Mouse (Mus musculus) heart, embryonic 16.5 days (tissue): Measurements from ENCODE around the gene Zfp668. TPM values are rescaled to one million over a fixed set of nuclear protein-coding genes. Genes with fewer than 3 reads are reported as not detected.

ENCODE experiments used
- ATAC-seq: fragments of 200-750 bp; cut with Nextera tagmentation; replicated peaks from 2 replicates; pipeline ENCODE4 v1.8.0; 2017; ENCODE audit warnings: moderate number of reproducible peaks; ENCODE audit not compliant: insufficient read depth, low FRiP score; ENCODE audit errors: extremely low read depth
- H3K27ac ChIP-seq: fragments of 300-500 bp; sonication (generic); 2 replicates; pipeline ENCODE4 v1.5.1; 2014; ENCODE audit warnings: mild to moderate bottlenecking, low read length, control low read depth, moderate library complexity
- H3K27me3 ChIP-seq: fragments of 300-500 bp; sonication (generic); 2 replicates; pipeline ENCODE4 v1.6.1; 2014; ENCODE audit warnings: low read length, mixed read lengths; ENCODE audit not compliant: control insufficient read depth, insufficient read depth
- H3K36me3 ChIP-seq: fragments of 300-500 bp; sonication (generic); 2 replicates; pipeline ENCODE4 v1.6.1; 2014; ENCODE audit not compliant: control insufficient read depth, insufficient read depth
- H3K4me1 ChIP-seq: fragments of 300-500 bp; sonication (generic); 2 replicates; pipeline ENCODE4 v1.6.1; 2014; ENCODE audit warnings: low read length, mixed read lengths; ENCODE audit not compliant: control insufficient read depth, insufficient read depth
- H3K4me2 ChIP-seq: fragments of 300-500 bp; sonication (generic); 2 replicates; pipeline ENCODE4 v1.6.1; 2014; ENCODE audit warnings: low read depth, mild to moderate bottlenecking, control low read depth, low read length
- H3K4me3 ChIP-seq: fragments of 300-500 bp; sonication (generic); 2 replicates; pipeline ENCODE4 v1.5.1; 2014; ENCODE audit warnings: mild to moderate bottlenecking, control low read depth, low read length
- H3K9ac ChIP-seq: fragments of 300-500 bp; sonication (generic); 2 replicates; pipeline ENCODE4 v1.6.1; 2014; ENCODE audit warnings: low read length, control low read depth
- H3K9me3 ChIP-seq: fragments of 300-500 bp; sonication (generic); replicated peaks from 2 replicates; pipeline ENCODE4 v1.6.1; 2016; ENCODE audit warnings: low read length; ENCODE audit not compliant: control insufficient read depth
- WGBS: fragments of 180-500 bp; shearing (Covaris S2); extraction: QIAGEN DNeasy Blood & Tissue Kit; methylation state at CpG from one replicate; pipeline ENCODE4 v1.1.7; 2014; 5-methylcytosine and 5-hydroxymethylcytosine counted together
- polyA plus RNA-seq: library from polyadenylated mRNA; unstranded; fragments of >200 nt; fragmentation: Nextera tagmentation; extraction: Ambion mirVana; gene quantifications from 2 replicates; pipeline ENCODE4 v1.2.1, GENCODE M21; 2015

Gene Zfp668
- polyA plus RNA-seq, 1 experiment from 2014 or later: 10.4 TPM

DNA sequence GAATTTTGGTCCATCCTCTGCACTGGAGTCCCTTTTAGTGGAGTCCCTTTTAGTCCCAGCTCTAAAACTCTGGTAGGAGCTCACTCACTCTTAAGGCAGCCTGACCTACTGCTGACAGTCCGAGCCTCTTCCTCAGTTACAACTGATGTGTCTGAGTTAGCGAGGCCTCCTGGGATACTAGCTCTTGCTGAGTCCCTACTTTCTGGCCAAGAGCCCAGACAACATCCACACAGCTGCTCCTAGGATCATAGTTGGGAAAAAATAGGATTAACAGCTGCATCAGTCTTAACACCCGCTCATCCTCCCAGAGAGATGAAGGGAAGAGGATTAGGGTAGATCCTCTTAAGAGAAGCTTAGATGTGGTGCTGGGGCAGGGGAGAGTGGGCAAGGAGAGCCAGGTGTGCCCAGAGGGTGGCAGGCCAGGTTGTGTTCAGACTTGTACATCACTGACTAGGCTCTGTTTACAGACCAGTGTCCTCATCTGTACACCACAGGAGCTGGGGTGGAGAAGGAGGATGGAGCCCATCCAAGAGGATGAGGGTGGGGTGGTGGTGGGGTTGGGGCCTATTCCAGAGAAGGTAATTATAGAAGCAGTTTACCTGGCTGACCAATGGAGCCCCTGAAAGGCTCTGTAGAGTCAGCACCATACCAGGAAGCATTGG is 7.3 kb downstream of the Zfp668 start:
- H3K27me3 ChIP-seq: no peaks in the 10 kb centered on the region
- H3K4me1 ChIP-seq: peaks cover 8% of the 10 kb centered on the region
- H3K9me3 ChIP-seq: no peaks in the 10 kb centered on the region
- H3K4me3 ChIP-seq: no peak overlapping the region
- H3K27ac ChIP-seq: 0 out of 2 replicates have a peak overlapping the region, but pooled peaks have one; percentile 9
- WGBS: 45% methylated on average over 3 of the region's 3 CpGs
- no peak overlapping the region for H3K4me2 ChIP-seq
- no peak for ATAC-seq
- 0 out of 2 replicates have a peak overlapping the region, but pooled peaks have one; percentile 7 for H3K9ac ChIP-seq
- peaks cover 22% of the 10 kb centered on the region for H3K36me3 ChIP-seq

DNA sequence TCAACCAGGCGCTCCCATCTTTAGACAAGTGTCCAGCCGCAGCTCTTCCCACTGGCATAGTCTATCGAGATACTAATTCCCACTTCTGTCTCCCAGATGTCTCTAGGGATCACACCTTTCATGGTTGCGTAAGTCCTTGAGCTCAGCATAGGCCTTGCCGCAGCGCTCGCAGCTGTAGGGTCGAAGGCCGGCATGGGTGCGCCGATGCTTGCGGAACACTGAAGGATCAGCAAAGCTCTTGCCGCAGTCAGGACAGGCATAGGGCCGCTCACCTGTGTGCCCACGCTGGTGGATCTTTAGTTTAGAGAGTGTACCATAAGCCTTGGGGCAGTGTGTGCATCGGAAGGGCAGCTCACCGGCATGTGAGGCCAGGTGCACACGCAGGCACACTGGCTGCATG is 9.0 kb downstream of the Zfp668 start:
- WGBS: 95% methylated on average over 18 of the region's 18 CpGs
- H3K4me1 ChIP-seq: peaks cover 4% of the 10 kb centered on the region; the same call in 1 of the 2 replicates
- ATAC-seq: no peak
- no peaks in the 10 kb centered on the region for H3K27me3 ChIP-seq
- H3K27ac ChIP-seq: no peak overlapping the region
- H3K9ac ChIP-seq: no peak overlapping the region
- peaks cover 22% of the 10 kb centered on the region for H3K36me3 ChIP-seq
- H3K4me2 ChIP-seq: no peak overlapping the region
- no peaks in the 10 kb centered on the region for H3K9me3 ChIP-seq
- no peak overlapping the region for H3K4me3 ChIP-seq

DNA sequence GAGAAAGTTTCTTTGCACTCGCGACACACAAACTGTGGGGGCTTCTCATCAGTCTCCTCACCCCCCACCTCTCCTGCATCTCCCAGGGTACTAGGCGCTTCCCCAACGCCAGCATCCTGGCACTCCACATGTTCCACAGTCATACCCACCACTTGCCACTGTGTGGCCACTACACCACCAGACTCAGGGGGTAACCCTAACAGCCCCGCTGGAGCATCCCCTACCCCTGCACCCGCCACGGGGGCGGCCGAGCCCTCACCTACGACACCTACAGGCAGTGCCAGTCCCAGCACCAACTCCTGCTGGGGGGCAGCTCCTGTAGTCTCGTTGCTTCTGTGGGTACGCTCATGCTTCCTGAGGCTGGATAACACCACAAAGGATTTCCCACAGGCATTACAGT is 10.2 kb downstream of the Zfp668 start:
- H3K27me3 ChIP-seq: no peaks in the 10 kb centered on the region
- ATAC-seq: no peak
- WGBS: 94% methylated on average over 12 of the region's 12 CpGs

DNA sequence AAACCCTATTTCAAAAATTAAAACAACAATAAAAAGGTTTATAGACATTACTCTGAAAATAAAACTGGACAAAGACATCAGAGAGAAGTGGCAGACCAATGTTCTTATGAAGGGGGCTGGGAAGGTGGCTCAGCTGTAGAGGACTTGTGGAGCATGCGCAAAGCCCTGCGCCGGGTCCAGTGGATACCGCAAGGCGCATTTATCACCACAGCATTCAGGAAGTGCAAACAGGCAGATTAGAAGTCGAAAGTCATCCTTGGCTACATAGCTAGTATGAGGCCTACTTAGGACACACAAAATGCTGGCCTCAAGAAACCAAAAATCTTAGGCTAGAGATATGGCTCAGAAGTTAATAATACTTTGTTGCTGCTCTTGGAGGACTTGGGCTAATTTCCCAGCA is 18.4 kb downstream of the Zfp668 start:
- 80% methylated on average over 6 of the region's 6 CpGs for WGBS
- Histone ChIP-seq H3K4me1 (no peaks in the 10 kb centered on the region), H3K9ac (no peak overlapping the region), H3K36me3 (no peaks in the 10 kb centered on the region), H3K9me3 (no peaks in the 10 kb centered on the region), H3K27me3 (no peaks in the 10 kb centered on the region), H3K27ac (no peak overlapping the region), H3K4me2 (no peak overlapping the region), H3K4me3 (no peak overlapping the region)
- no peak for ATAC-seq

More for the DNA sequence above, 10.2 kb downstream of the Zfp668 start:
- Histone ChIP-seq H3K27ac (no peak overlapping the region), H3K4me3 (no peak overlapping the region), H3K36me3 (peaks cover 22% of the 10 kb centered on the region), H3K9me3 (no peaks in the 10 kb centered on the region), H3K9ac (no peak overlapping the region), H3K4me2 (no peak overlapping the region), H3K4me1 (peaks cover 4% of the 10 kb centered on the region; the same call in 1 of the 2 replicates)

DNA sequence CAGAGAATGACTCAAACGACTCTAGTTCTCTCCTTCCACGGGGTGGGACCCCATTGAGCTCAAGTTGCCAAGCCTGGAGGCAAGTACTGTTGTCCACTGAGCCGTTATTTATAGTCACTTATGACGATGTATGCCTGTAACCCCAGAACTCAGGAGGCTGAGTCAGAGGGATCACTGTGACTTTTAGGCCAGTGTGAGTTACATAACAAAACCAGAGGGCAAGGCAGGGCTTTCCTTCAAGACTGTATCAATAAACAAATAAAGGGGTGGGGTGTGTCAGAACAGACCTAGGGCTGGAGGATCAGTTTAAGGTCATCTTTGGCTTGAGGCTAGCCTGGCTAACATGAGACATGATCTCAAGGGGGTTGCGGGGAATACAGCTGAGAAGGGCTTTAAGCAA is 25.7 kb downstream of the Zfp668 start:
- 68% methylated on average over 5 of the region's 5 CpGs for WGBS
- Histone ChIP-seq H3K27ac (no peak overlapping the region), H3K9ac (no peak overlapping the region), H3K9me3 (no peaks in the 10 kb centered on the region), H3K4me3 (no peak overlapping the region), H3K27me3 (no peaks in the 10 kb centered on the region), H3K4me1 (no peaks in the 10 kb centered on the region), H3K36me3 (peaks cover 8% of the 10 kb centered on the region), H3K4me2 (no peak overlapping the region)
- ATAC-seq: no peak

DNA sequence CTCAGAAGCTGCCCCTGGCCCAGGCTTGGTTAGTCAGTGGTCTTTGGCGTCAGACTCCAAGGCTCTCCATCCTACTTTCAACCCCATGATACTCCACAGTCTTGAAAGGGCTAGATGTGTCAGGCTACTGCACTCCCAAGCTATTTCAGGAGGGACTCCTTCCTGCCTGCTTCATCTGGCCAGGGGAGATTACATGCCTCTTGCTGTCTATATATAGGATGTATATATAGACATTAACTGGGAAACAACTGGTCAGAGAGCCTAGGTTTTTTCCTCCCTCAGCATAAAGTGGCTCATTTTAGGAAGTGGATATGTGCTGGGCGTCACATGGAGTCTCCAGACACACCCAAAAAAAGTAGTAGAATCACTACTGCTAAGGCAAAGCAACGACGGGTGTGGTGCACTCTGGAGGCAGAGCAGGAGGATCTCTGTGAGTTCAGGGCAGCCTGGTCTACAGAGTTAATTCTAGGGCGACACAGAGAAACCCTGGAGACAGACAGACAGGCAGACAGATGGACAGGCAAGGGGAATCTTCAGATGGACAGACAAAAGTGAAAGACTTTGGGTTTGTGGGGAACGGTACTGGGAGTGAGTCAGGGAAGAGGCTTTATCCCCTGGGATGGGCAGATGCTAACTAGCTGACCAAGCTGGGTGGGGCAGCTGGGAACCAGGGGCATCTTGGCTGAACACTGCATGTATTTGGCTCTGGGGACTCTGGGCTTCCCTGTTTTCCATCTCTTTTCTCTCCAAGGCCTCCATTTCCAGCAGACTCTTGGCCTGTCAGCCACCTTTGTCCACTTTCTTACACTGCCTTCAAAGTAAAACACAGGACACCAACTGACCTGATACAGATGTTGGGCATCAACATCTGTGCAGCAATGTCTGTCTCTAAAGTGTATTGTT is 26.4 kb downstream of the Zfp668 start:
- Histone ChIP-seq H3K36me3 (peaks cover 8% of the 10 kb centered on the region), H3K9ac (no peak overlapping the region), H3K4me2 (no peak overlapping the region), H3K4me3 (no peak overlapping the region), H3K9me3 (no peaks in the 10 kb centered on the region), H3K27ac (no peak overlapping the region), H3K27me3 (no peaks in the 10 kb centered on the region), H3K4me1 (no peaks in the 10 kb centered on the region)
- 60% methylated on average over 6 of the region's 6 CpGs for WGBS
- no peak for ATAC-seq

DNA sequence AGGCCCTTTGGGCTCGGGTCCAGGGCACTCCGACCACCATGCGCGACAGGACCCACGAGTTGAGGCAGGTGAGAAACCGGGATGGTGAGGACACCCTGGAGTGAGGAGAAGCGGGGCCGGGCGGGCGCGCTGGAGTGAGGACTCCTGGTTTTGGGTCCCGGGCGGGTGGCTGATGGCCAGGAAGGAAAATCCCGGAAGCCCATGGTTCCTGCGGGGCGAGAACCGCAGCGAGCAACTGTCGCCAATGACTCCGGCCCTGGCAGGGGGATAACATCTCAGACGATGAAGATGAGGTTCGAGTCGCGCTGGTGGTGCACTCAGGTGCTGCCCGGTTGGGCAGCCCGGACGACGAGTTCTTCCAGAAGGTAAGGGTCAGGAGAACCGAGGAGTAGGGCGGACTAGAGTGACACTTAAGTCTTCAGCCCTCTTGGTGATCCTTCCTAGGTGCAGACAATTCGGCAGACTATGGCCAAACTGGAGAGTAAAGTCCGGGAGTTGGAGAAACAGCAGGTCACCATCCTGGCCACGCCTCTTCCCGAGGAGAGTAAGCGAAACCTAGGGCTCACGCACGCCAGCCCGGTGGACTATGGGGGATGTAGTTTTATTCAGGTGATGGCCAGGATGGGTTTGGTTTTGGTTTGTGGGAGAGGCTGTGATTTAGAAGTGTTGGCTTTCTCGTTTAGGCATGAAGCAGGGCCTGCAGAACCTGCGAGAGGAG is 34.5 kb downstream of the Zfp668 start:
- Histone ChIP-seq H3K27me3 (no peaks in the 10 kb centered on the region), H3K4me3 (peak overlapping the region; percentile 81), H3K4me1 (peaks cover 6% of the 10 kb centered on the region), H3K9me3 (no peaks in the 10 kb centered on the region), H3K4me2 (peak overlapping the region; percentile 67), H3K36me3 (peaks cover 20% of the 10 kb centered on the region), H3K27ac (peak overlapping the region; percentile 85), H3K9ac (peak overlapping the region; percentile 94)
- WGBS: under 1% methylated on average over 40 of the region's 40 CpGs
- peak; percentile 49 for ATAC-seq

DNA sequence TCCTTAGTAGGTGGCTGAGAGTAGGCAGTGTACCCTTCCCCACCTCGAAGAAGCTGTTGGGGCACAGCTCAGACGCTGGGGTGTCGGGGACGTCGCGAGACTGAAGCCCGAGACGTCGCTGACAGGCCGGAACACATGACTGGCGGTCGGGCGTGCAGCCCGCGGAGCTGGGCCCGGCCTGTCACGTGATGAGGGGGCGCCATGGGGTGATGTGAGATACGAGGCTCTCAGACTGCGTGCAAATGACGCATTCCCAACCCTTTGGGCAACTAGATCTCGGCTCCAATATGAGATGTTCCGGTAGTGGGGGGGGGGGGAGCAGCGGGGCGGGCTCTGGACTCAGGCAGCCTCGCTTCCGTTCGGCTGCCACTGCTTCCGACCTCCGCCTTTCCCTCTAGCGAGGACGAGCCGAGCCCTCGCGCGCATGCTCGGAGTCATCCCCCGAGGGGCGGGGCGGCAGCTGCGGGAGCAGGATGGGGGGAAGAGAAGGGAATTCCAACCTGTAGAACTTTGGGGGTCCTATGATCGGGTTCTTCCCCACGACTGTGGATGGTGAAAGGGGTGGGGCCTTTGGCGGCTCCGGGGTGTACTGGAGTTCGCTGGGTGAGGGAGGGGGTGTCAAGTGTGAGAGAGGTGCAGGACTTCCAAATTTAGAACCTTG is 35.2 kb downstream of the Zfp668 start:
- Histone ChIP-seq H3K9ac (peak overlapping the region; percentile 94), H3K4me2 (peak overlapping the region; percentile 67), H3K9me3 (no peaks in the 10 kb centered on the region), H3K4me1 (peaks cover 6% of the 10 kb centered on the region), H3K4me3 (peak overlapping the region; percentile 81), H3K27ac (peak overlapping the region; percentile 85), H3K36me3 (peaks cover 16% of the 10 kb centered on the region), H3K27me3 (no peaks in the 10 kb centered on the region)
- under 1% methylated on average over 45 of the region's 46 CpGs for WGBS
- peak; percentile 90 for ATAC-seq
